Mouse (Mus musculus) mouse trophoblast stem cell (cell line): ENCODE results near the gene Csrp3.

Experiments used
- in situ Hi-C, 2 experiments: fragments of 300-500 bp; cut with MseI, MboI; formaldehyde crosslinking; loops; 2 replicates in 1 of 2; 3 replicates in 1 of 2; pipeline ENCODE4 v1.15.1; 2025

Gene Csrp3

DNA sequence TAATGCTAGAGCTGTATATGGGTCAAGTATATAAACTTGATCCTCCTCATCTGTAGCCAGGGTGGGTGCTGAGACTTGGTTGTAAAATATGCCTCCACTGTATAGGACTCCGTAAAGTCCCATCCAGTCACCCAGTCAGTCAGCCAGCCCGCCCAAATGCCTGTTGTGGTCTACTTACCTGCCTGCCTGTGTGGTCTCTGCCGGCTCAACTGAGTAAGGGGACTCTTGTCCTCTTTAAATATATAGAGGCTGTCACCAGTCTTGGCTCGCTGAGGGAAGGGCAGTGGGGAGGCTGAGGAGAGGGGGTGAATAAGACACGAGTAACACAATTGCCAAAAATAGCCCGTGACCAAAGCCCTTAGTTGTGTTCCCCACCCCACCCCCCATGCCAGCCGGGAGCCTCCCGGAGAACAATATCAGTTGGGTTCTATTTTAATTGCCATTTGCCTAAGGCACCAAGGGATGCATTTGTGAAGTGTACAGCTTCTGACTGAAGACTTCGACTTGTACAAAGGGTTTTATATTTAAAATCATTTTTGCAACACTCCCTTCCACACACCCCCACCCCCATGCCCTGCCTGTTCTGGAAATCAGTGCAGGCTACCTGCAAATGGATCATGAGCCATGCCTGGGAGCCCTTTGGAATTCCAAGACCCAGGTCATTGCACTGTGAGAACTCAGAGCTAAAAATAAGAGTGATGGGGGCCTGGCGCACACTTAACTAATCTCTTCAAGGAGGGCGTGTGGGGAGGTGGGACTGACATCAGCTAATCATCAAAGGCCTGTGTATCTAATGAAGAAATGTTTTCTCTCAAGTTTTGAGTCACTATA, at the start of gene Csrp3:
Gene Csrp3 (minus strand): TSS at position 214 of the 831 bp plus-strand sequence.
- in situ Hi-C loops = no loop called here

DNA sequence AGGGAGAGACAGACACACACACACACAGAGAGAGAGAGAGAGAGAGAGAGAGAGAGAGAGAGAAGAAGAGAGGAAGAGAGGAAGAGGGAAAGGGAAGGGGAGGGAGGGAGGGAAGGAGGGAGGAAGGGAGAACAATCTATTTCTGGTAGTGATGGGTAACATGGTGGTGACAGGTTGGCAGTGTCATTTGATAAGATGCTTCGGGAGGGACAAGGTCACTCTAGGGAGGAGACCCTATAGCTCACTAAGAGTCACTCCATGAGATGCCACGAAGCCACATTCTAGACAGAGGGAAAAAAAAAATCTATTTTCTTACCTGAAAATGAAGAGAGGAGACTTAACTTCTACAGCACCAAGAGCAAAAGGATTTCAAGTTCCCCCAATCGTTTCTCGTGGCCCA, 48.2 kb upstream of the Csrp3 start:
- in situ Hi-C loops = loop anchor here (10.0 kb wide), 1 partner anchor 229 kb away; no protein-coding TSS in a partner anchor

DNA sequence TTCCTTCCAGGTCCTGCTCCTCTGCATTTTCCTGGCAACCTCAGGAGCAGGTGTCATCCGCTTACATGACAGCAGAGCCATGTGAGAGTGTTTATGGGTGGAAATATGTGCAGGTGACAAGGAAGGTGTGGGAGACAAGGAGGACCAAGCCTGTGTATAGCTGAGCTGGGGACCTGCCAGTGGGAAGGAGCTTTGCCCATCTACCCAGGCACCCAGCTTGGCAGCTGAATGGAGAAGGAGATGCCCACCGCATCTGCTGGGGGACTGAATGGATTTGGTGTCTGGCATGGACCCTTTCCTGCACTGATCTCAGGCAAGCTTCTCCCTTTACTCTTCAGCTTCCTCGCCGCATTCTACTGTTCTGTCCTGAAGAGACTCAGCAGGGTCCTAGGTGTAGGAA, 47.6 kb upstream of the Csrp3 start:
- in situ Hi-C loops = loop anchor here (10.0 kb wide), 1 partner anchor 229 kb away; no protein-coding TSS in a partner anchor

DNA sequence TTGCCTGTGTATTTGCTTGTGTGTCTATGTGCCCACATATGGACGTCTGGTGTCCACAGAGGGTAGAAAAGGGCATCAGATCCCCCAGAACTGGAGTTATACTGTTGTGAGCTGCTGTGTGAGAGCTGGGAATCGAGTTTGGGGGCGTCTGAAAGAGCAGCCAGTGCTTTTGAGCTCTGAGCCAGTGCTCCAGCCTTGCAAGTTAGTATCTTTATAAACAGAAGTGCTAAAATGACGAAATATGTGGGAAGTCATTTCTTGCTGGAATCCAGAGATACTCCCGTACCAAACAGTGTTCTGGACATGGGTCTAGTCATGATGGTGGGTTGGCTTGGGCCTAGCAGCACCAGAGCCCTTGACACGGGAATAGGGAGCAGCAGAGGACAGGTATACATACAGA, 46.9 kb upstream of the Csrp3 start:
- in situ Hi-C loops = loop anchor here (10.0 kb wide), 1 partner anchor 230 kb away; no protein-coding TSS in a partner anchor

DNA sequence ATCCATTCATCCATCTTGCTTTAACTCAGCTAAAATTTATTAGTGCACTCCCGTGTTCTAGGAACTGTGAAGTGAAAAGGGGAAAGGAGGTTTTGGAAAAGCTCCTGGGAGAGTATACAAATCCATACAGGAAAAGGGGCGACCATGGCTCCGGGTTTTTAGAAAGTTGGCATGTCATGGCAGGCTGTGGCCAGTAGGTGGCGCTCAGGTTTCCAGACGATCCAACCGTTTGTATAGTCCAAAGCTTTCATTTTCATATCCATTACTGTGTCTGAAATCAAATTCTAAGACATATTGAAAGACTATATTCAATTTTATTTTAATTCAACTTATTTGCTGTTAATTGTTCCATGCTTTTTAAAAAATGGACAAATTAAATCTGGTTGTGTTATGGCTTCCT, 46.3 kb upstream of the Csrp3 start:
- in situ Hi-C loops = loop anchor here (10.0 kb wide), 1 partner anchor 231 kb away; no protein-coding TSS in a partner anchor

DNA sequence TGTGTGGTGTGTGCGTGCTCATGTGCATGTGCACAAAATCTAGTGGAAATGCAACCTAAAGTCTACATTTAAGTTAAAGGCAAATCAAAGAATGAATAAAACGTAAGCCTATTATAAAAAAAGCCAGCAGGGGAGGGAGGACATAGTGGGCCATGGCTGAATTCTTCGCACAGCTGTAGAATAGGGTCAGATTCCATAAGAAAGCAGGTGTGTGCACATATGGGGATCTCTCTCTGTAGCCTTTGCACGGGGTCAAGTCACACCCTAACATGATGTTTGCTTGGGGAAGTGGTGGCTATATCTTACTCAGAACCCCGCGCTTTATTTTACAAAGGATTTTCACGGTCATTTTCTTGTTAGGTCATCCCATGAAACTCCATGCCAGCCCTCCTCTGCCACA, 45.3 kb upstream of the Csrp3 start:
- in situ Hi-C loops = loop anchor here (10.0 kb wide), 1 partner anchor 232 kb away; no protein-coding TSS in a partner anchor

DNA sequence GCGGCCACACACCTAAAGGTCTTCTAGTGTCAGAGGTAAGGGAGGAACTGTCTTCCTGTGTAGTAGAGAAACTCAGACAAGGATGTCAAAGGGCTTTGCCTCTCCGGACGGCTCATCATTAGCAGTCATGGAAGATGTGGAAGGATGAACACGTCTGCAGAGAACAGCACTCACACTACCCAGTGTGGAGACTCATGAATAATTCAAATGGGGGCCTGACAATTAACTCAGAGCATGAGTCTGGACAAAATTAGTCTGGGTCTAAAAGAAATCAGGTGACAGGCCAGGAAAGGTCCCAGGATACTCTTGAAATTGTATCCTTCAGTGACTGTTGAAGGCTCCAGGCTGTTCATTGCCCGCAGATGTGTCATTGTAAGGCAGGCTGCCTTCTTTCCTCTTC, 43.2 kb upstream of the Csrp3 start:
- in situ Hi-C loops = loop anchor here (10.0 kb wide), 1 partner anchor 234 kb away; no protein-coding TSS in a partner anchor

DNA sequence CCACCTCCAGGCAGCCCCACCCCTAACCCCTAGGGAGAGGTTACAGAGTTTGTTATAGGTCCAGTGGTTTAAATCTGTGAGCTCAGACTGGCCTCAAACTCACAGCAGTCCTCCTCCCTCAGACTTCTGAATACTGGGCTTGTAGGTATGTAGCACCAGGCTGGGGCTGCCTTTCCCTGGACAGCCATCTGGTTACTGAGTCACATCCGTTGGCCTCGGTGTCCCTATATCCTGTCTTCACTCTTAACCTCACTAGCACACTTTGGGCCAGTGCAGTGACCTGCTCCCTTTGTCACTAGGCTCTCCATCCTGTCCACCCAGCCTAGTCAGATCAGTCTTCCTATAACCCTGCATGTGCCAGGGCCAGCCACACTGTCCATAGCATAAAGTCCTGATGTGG, 40.9 kb upstream of the Csrp3 start:
- in situ Hi-C loops = no loop called here

DNA sequence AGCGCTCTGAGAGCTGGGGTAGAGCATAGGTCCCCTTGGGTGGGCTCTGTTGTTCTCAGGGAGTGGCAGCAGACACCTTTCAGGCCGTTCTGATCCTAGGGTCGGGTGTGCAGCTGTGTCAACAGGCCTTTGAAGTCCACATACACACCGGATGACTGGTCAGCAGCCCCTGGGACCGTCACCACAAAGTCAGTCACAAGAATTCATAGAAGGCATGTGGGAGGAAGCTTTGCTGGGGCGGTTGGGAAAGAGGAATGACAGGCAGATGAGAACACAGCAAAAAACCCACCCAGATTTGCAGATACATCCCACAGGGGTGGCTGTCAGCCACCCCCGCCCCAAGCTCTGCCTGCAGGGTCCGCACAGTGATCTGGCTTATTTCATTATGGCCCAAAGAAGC, 40.1 kb upstream of the Csrp3 start:
- in situ Hi-C loops = no loop called here

DNA sequence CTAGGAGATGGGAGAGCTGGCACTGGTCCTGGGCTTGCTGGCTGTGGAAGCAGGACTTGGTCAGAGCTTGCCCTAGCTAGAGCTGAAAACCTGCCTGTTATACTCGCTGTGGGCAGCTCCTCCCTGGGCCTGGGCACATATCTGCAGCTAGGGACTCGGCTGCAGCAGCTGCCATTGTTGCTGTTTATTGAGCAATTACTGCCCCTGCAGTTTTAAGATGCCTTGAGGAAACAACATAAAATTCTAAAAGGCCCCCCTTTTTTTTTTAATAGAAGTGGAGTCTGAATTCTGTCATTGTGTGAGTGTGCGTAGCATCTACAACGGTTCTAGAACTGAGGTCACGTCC, 36.4 kb upstream of the Csrp3 start:
- in situ Hi-C loops = no loop called here

DNA sequence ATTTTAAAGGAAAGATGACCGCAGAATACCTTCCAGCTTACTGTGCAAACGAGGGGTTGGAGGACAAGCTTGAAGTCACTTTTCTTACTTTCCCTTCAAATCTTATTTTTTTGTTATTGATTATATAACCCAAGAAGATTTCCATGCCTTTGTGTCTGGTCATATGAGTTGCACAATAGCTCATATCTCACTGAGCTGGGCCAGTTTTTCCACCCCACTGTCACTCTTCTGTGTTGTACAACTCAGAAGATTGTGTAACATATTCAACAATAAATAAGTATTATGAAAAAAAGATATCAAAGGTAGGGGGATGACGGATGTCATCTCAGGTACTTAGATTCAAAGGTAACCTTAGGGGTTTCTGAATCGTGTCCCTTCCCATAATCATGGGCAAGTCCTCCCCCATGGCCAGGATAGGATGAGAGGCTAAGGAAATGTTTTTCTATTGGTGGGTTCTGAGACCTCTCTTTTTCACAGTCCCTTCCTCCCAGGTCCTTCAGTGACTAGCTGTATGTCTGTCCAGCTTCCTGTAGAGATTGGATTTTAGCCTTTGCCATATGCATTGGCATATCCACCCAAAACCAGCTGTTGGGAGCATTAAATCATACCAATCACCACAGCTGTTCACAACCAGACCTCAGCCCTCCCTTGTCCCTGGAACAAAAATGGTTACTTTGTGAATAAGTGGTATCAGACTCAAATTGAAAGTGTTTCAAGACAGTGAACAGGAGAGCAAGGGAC, 35.9 kb upstream of the Csrp3 start:
- in situ Hi-C loops = no loop called here

DNA sequence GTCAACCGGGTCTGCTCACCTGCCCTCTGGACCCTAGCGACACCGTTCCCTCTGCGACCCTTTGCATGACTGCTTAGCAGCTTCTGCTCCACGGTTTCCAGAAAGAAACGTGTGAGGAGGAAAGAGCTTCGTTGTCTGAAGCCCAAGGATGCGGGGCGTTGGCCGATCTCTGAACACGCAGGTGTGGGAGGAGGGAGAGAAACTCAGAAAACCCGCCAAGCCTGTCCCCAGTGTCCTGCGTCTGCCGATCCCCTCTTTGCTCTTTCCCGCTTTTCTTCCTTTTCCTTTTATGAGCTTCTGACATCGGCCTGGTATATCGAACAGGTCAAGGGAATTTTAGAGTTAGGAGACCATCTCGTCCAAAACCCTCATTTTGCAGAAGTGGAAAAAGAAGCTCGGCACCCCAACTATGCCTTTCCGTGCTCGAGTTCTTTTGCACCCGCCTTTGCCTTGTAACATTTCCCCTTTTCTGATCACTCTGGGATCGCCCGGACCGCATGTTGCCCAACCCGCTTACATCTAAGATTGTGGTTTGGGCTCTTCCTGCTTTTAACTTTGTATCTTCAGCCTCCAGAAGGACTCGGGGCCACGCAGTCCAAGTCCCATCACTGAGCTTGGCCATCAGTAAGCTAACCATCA, 34.3 kb upstream of the Csrp3 start:
- in situ Hi-C loops = no loop called here

DNA sequence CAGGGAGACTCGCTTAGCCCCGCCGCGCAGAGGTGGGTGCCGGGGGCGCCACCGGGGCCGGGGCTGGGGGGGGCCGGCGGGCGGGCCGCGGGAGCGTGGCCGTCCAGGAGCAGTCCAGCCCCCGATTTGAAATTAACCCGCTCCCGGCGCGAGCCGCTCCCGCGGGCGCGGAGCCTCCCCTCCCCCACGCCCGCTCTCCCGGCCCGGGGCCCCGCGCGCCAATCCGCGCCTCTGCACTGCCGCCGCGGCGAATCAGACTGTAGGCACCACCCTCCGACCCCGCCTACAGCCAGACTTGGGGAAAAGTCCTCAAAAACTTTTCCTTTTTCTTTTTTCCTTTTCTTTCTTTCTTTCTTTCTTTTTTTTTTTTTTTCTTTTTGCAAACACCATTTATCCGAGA, 33.7 kb upstream of the Csrp3 start, which contains the start of gene E2f8:
Gene E2f8 (minus strand): TSS at position 111 of the 400 bp plus-strand sequence.
- in situ Hi-C loops = no loop called here

DNA sequence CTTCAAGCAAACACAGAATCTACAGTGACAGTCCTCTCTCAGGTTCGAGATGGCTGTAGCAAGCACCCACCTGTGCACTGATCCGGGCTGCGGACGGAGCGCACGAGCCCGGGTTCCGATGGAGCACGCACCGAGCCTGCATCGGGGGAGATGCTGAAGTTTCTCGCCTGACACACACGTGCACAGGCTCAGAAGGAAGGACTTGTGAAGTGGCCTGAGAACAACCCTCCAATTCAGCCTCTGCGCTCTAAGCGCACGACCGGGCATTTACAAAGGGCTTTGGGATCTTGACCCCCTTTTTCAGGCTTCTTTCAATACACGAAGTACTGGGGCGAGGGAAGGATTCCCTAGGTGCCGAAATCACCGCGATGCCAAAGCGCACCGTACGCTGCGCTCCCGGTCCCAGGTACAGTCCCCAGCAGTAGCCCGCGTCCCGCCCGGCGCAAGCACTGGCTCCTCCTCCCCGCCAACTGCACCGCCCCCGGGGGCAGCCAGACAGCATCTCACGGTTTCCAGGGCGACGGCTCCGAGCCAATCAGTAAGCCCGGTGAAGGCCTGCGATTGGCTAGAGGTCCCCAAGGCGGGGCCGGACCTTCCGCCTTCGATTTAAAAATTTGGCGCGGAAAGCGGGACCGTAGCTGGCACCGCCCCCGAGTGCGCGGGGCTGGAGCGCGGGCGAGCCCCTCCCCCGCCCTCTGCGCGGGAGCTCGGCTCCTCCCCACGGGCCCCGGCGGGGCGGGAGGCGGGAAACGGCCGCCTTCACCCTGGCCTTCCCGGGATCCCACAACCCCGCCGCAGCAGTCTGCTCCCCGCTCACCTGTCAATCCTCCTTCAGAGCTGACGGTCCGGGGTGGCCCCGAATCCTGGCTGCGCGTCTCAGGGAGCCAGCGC, 33.0 kb upstream of the Csrp3 start:
- in situ Hi-C loops = no loop called here

DNA sequence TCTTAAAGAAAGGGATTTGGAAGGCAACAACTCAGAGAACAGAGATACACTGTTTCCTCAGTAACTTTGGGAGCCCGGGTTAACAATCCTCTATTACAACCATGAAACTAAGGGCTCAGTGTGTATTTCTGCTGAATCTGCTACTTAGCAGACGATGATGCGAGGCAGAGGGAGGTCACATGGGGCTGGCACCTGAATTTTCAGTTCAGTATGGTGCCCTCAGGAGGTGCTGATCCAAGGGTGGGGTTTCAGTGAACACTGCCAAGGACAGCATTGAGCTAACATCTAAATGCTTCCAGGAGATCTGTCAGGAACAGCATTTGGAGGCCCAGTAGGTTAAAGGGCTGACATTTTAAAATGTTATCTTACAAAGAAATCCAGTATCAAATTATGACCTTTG, 31.7 kb upstream of the Csrp3 start:
- in situ Hi-C loops = loop anchor here (5.0 to 10.0 kb wide), 2 partner anchors 122 to 125 kb away; no protein-coding TSS in a partner anchor

DNA sequence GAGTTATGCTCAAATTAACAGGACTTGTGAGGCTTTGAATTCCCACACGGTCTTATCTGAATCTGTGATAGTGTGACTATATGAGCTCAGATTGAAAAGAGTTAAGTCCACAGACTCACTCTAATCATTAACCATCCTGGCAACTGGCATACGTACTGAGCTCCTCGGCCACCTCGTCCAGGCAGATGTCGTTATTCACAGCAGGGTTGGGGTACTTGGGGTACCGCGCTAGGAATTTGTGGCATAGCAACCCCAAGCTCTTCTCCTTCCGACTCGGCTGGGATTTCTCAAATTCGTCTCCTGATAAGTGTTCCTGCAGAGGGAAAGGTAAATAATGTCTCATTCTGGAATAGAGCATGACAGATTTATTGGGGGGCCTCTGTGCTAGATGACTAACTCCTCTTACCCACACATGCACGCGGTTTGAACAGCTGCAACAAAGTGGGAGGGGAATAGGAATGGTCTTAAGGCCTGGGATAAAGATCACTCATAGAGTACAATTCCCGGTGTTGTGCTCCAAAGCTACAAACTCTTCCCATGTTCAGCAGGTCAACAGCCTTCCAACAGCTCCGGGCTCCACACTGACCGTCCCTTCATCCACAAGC, 30.1 kb upstream of the Csrp3 start:
- in situ Hi-C loops = loop anchor here (5.0 to 10.0 kb wide), 2 partner anchors 121 to 123 kb away; no protein-coding TSS in a partner anchor

DNA sequence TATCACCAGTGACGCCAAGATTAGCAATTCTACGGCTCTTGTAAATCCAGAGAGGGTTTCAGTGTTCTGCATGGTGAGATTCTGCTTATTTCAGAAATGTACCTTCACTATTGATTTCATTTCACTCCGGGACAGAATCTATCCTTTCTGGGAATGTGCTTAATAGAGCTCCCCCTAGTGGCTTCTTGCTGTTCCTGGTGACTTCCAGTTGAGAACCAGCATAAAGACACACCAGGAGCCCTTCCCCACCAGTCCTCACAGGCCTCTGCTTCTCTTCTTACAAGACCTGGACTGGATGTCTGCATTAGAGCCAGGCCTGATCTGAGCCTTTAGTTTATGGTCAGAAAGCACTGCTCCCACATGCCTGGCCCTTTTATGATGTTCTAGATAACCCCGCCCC, 28.7 kb upstream of the Csrp3 start:
- in situ Hi-C loops = loop anchor here (5.0 to 10.0 kb wide), 2 partner anchors 119 to 122 kb away; no protein-coding TSS in a partner anchor

DNA sequence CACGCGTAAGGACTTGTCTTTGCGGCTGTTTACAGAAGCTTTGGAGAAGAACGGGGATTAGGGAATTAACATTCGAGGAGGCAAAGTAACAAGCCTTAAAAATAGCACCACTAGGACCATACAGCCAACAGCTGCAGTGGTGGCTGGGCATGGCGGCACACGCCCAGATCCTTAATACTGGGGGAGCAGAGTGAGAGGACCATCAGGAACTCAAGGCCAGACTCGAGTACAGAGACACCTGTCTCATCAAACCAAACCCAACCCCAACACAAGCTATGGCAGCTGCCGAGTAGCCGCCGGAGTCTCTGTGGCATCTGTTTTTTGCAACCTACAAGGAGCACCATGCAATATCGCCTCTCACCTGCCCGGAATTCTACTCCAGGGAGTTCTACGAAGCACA, 27.3 kb upstream of the Csrp3 start:
- in situ Hi-C loops = loop anchor here (5.0 to 10.0 kb wide), 2 partner anchors 118 to 120 kb away; no protein-coding TSS in a partner anchor

DNA sequence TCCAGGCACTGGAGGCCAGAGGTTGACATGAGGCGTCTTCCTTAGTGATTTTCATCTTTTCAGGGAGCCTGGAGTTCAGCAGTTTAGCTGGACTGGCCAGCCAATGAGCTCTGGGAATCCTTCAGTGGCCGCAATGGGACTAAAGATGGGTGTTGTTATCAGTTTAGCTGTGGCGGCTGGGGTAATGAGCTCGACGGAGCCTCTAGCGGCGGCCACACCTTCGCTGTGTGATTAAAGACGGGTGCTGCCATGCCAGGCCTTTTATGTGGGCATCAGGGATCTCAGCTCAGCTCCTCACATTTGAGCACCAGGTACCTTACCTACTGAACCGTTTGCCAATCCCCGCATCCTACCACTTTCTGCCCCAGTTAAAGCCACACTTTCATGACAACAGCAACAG, 23.5 kb upstream of the Csrp3 start:
- in situ Hi-C loops = loop anchor here in 1 of 2 experiments (10.0 kb wide), 1 partner anchor 116 kb away; no protein-coding TSS in a partner anchor

DNA sequence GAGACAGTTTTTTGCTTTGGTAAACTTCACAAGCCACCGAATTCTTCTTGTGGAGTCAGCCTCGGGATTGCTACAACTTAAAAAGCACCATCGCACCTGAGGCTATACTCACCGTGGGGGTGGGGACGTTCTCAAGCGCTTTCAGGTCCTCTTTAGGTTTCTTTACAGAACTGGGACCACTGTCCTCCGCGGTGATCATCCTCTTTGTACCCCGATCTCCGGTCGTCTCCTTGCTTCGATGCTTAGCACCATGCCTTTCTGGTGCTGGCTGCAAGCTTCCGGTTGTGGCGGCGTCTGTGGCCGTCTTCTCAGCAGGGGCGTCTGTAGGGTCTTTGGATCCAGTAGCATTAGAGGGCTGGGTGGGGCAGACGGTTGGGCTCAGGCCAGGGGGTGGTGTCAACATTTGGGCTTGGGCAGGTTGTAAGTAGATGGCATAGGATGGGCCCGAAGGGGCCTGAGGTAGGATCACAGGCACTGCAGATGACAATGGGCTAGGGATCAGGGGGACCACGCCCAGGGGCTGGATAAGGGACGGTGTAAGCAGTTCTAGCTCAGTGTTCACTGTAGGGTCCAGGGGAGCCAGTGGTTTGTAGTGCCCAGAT, 22.8 kb upstream of the Csrp3 start:
- in situ Hi-C loops = loop anchor here in 1 of 2 experiments (10.0 kb wide), 1 partner anchor 116 kb away; no protein-coding TSS in a partner anchor
